Mouse (Mus musculus): Measurements from ENCODE around the gene Cdk19. TPM values are rescaled to one million over a fixed set of nuclear protein-coding genes. Genes with fewer than 3 reads are reported as not detected.

Gene Cdk19
- polyA plus RNA-seq, 1 experiment: 21.5 TPM

DNA sequence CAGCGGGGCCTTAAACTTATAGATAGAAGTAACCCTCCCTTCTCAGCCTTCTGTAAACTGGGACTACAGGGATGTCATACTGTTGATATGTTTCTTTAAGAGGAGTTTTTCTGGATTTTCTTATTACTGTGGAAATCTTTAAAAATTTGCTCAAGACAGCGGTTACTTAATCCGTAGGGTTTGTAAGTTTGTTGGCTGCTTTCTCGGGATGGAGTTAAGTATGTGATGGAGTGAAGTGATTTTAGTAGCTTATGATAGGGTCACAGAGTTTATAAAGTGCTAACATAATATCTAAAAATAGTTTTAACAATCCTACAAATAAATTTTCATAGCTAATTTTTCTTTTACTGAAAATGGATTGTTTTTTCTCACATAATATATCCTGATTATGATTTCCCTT is 38.9 kb downstream of the Cdk19 start:
- peaks cover 2% of the 10 kb centered on the region for H3K4me1 ChIP-seq (ENCODE audit: control insufficient read depth, insufficient read depth, low read length)
- 78% methylated on average over 4 of the region's 4 CpGs for WGBS
- TF ChIP-seq CTCF (IDR thresholded peaks at IDR 0.05; ENCODE audit: insufficient read depth, low read length): no peak
- no peak for TF ChIP-seq POLR2A (IDR thresholded peaks at IDR 0.05; ENCODE audit: borderline replicate concordance, extremely low read depth, low read depth, low read length)
- H3K4me3 ChIP-seq (replicated peaks; ENCODE audit: extremely low read depth, low read depth, low read length): no peak overlapping the region
- no peak for DNase-seq

DNA sequence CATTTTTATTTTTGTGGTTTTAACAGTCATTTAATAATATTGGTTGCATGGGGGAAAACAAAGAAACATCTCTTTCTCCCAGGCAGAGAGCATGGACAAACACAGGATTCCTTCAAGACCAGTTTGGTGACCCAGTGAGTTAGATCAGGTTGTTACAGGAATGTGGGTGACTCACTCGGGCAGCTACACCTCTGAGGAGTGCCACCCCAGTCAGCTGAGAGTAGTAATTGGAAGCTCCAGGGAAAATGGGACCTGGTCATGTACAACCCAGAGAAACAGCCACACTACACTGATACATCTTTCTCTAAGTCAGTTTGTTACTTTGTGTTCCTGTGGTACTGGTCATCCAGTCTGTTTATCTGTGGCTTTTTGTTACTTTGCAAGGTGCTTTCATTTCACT is 40.3 kb downstream of the Cdk19 start:
- no peak for TF ChIP-seq CTCF (IDR thresholded peaks at IDR 0.05; ENCODE audit: insufficient read depth, low read length)
- no peak for TF ChIP-seq POLR2A (IDR thresholded peaks at IDR 0.05; ENCODE audit: borderline replicate concordance, extremely low read depth, low read depth, low read length)
- DNase-seq: no peak

DNA sequence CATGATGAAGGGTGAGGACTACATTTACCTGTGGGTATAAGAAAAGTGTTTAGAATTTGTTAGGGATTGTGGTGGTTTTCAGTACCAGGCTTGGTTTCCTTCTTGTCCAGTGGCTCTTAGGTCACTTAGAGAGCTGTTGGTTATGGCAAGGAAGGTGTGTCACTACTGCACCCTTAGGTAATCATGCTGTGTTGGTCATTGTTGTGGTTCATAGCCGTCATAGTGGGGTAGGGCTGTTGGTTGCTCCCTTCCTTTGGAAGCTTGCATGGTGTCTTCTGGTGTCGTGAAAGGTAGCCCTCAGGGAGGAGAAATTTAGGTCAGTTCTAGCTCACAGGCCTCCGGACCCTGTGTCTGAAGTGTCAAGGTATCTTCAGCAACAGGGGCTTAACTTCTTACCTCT is 46.0 kb downstream of the Cdk19 start:
- TF ChIP-seq CTCF (IDR thresholded peaks at IDR 0.05; ENCODE audit: insufficient read depth, low read length): no peak
- no peak for TF ChIP-seq POLR2A (IDR thresholded peaks at IDR 0.05; ENCODE audit: borderline replicate concordance, extremely low read depth, low read depth, low read length)
- no peak for DNase-seq
- 86% methylated on average over 3 of the region's 3 CpGs for WGBS

More for the DNA sequence above, 40.3 kb downstream of the Cdk19 start:
- 55% methylated on average over 1 of the region's 1 CpGs for WGBS
- Histone ChIP-seq H3K4me3 (replicated peaks; ENCODE audit: extremely low read depth, low read depth, low read length) (no peak overlapping the region), H3K4me1 (ENCODE audit: control insufficient read depth, insufficient read depth, low read length) (peaks cover 2% of the 10 kb centered on the region)

DNA sequence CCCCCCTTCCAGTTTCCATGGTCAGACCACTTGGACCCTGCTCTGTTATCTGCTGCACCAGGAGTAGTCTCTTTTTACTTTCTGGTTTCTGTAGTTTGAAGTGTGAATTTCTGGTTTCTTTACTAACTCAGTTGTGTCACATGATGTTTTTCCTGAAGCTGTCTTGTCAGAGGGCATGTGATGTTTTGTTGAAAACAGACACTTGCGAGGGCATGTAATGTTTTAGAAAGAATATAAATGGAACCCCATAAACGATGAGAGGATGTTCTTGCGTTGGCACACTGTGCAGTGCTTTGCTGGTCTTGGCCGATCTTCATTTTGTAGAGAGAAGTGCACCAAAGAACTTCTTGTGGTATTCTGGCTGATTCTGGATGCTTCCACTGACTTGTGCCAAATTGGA is 46.8 kb downstream of the Cdk19 start:
- no peak overlapping the region for H3K4me3 ChIP-seq (replicated peaks; ENCODE audit: extremely low read depth, low read depth, low read length)
- DNase-seq: no peak
- H3K4me1 ChIP-seq (ENCODE audit: control insufficient read depth, insufficient read depth, low read length): peaks cover 2% of the 10 kb centered on the region
- 66% methylated on average over 4 of the region's 4 CpGs for WGBS
- TF ChIP-seq CTCF (IDR thresholded peaks at IDR 0.05; ENCODE audit: insufficient read depth, low read length) (no peak), POLR2A (IDR thresholded peaks at IDR 0.05; ENCODE audit: borderline replicate concordance, extremely low read depth, low read depth, low read length) (no peak)

More for the DNA sequence above, 46.0 kb downstream of the Cdk19 start:
- Histone ChIP-seq H3K4me1 (ENCODE audit: control insufficient read depth, insufficient read depth, low read length) (peaks cover 2% of the 10 kb centered on the region), H3K4me3 (replicated peaks; ENCODE audit: extremely low read depth, low read depth, low read length) (no peak overlapping the region)

DNA sequence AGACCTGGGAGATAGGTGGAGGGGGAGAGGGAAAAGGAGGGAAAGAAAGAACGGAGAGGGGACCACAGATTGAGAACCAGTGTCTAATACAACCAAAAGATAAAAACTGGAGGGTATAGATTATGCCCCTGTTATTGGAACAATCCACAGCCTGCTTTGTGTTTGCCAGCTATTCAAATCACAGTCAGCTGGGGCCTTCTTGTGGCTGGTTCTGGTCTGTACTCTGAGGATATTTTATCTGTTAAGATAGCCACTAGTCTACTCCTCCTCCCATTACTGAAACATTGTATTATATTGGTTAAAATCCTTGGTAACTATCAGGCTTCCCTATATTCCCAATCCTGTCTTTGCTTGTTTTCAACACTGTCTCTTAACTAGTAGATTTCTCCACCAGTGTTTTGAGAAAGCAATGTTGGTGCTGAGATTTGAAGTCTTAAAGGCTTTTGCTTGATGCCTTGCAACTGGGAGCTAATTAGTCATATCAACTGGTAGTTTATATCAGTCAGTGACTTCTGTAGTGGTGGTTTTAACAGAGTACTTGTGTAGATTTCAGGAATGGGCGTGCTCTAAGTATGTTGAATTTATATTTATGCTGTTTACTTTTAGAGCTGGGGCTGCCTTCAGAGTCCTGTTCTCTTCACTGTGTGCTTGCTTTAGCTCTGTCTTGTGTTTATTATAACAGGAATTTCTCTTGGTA is 54.2 kb downstream of the Cdk19 start:
- Histone ChIP-seq H3K4me3 (replicated peaks; ENCODE audit: extremely low read depth, low read depth, low read length) (no peak overlapping the region), H3K4me1 (ENCODE audit: control insufficient read depth, insufficient read depth, low read length) (no peaks in the 10 kb centered on the region)
- TF ChIP-seq CTCF (IDR thresholded peaks at IDR 0.05; ENCODE audit: insufficient read depth, low read length) (no peak), POLR2A (IDR thresholded peaks at IDR 0.05; ENCODE audit: borderline replicate concordance, extremely low read depth, low read depth, low read length) (no peak)
- WGBS: 83% methylated on average over 2 of the region's 2 CpGs
- no peak for DNase-seq

DNA sequence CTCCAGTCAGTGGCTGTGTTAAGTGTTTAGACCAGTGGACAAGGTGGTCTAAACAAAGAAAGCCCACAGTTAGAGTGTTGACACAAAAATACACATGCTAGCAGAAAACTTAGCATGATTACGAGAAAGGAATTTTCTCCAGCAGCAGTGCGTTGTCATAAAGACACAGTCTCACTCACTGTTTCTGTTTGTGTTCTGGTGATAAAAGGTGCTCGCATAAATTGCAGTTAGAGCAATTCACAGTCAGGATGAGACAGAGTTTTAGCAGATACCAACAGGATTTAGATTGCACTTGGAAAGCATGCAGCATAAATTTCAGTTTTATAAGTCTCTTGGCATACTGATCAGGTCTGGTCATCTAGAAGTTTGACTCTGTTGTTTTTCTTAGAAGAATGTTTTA is 59.5 kb downstream of the Cdk19 start:
- Histone ChIP-seq H3K4me3 (replicated peaks; ENCODE audit: extremely low read depth, low read depth, low read length) (no peak overlapping the region), H3K4me1 (ENCODE audit: control insufficient read depth, insufficient read depth, low read length) (no peaks in the 10 kb centered on the region)
- WGBS: 72% methylated on average over 3 of the region's 3 CpGs
- no peak for DNase-seq
- TF ChIP-seq CTCF (IDR thresholded peaks at IDR 0.05; ENCODE audit: insufficient read depth, low read length): no peak
- TF ChIP-seq POLR2A (IDR thresholded peaks at IDR 0.05; ENCODE audit: borderline replicate concordance, extremely low read depth, low read depth, low read length): no peak

DNA sequence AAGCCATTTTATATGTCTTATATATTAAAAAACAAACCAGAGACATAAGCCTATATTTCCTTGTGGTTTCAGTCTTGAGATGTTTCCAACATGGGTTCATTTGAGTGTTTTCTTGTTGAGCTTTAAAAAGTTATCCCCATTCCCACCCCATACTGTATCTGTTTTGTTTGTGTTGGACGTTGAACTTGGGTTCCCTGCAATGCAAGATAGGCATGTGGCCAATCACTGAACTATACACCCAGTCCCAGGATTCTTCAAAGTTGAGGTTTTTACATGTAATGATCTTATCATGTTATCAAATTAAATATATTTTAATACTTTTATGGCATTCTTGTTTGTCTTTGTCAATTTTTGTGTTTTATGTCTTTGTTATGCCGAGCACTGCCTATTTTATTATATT is 60.0 kb downstream of the Cdk19 start:
- no peaks in the 10 kb centered on the region for H3K4me1 ChIP-seq (ENCODE audit: control insufficient read depth, insufficient read depth, low read length)
- TF ChIP-seq CTCF (IDR thresholded peaks at IDR 0.05; ENCODE audit: insufficient read depth, low read length): no peak
- no peak for TF ChIP-seq POLR2A (IDR thresholded peaks at IDR 0.05; ENCODE audit: borderline replicate concordance, extremely low read depth, low read depth, low read length)

DNA sequence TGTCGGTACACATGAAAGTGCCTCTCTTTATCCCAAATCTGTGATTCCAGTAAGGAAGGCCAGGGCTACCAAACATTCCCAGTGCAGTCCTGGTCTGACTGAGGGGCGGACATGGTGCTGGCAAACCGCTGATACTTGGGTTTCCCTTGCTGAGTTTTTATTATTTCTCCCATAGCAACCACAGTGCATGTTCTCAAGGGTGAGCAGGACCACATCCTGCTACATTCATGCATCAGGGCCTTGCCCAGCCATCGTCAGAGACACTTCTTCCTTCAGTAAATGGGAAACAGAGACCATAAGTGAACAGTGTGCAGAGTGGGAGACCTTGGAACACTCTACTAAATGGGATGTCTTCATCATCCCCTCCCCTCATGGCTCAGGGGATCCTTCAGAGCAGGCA is 60.9 kb downstream of the Cdk19 start:
- DNase-seq: no peak
- no peak for TF ChIP-seq POLR2A (IDR thresholded peaks at IDR 0.05; ENCODE audit: borderline replicate concordance, extremely low read depth, low read depth, low read length)
- TF ChIP-seq CTCF (IDR thresholded peaks at IDR 0.05; ENCODE audit: insufficient read depth, low read length): no peak
- Histone ChIP-seq H3K4me3 (replicated peaks; ENCODE audit: extremely low read depth, low read depth, low read length) (no peak overlapping the region), H3K4me1 (ENCODE audit: control insufficient read depth, insufficient read depth, low read length) (no peaks in the 10 kb centered on the region)
- WGBS: 75% methylated on average over 4 of the region's 4 CpGs

More for the DNA sequence above, 60.0 kb downstream of the Cdk19 start:
- no peak overlapping the region for H3K4me3 ChIP-seq (replicated peaks; ENCODE audit: extremely low read depth, low read depth, low read length)
- WGBS: 64% methylated on average over 2 of the region's 2 CpGs
- DNase-seq: no peak

DNA sequence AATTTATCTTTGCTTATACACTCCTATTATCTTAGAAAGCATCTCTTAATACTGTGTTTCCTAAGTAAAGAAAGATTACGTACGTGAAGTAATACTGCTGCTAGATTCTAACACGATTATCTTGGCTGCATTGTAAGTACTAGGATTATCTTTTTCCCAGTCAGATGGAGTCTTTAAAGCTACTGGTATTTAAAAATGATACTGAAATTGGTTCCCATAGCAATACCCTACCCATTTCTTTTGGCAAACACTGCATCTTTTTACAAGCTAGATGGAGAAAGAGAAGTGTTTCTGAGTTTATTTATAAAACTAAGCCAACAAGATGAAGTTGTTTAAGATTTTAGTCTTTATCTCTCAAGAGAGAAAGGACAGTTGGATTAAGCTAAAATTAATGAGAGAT is 67.3 kb downstream of the Cdk19 start:
- no peak for TF ChIP-seq CTCF (IDR thresholded peaks at IDR 0.05; ENCODE audit: insufficient read depth, low read length)
- no peak for TF ChIP-seq POLR2A (IDR thresholded peaks at IDR 0.05; ENCODE audit: borderline replicate concordance, extremely low read depth, low read depth, low read length)

DNA sequence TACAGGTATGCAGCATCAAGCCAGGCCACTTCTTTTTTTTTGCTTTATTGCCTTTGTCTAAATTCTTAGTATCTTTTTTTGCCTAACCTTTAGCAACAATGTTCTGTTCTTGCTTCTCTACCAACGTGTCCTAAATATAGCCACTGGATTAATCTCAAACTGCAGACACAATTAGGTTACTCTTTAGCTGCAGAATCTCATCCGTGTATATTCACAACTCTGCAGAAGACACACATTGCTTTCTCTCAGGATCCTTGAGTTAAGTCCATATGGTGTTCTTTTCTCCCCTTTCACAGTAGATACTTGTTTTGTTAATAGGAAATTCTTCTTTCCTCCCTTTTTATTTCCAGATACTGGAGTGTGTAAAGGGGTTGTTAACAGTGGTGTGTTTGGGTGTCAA is 70.0 kb downstream of the Cdk19 start:
- TF ChIP-seq CTCF (IDR thresholded peaks at IDR 0.05; ENCODE audit: insufficient read depth, low read length) (no peak), POLR2A (IDR thresholded peaks at IDR 0.05; ENCODE audit: borderline replicate concordance, extremely low read depth, low read depth, low read length) (no peak)
- Histone ChIP-seq H3K4me3 (replicated peaks; ENCODE audit: extremely low read depth, low read depth, low read length) (no peak overlapping the region), H3K4me1 (ENCODE audit: control insufficient read depth, insufficient read depth, low read length) (no peaks in the 10 kb centered on the region; the same call in none of the 2 replicates)
- WGBS: 78% methylated on average over 2 of the region's 2 CpGs
- no peak for DNase-seq

More for the DNA sequence above, 67.3 kb downstream of the Cdk19 start:
- DNase-seq: no peak
- WGBS: 50% methylated on average over 3 of the region's 3 CpGs
- no peak overlapping the region for H3K4me3 ChIP-seq (replicated peaks; ENCODE audit: extremely low read depth, low read depth, low read length)
- H3K4me1 ChIP-seq (ENCODE audit: control insufficient read depth, insufficient read depth, low read length): no peaks in the 10 kb centered on the region; the same call in none of the 2 replicates

Data from lung, adult 2 months (tissue).